Mouse (Mus musculus) heart, adult 2 months (tissue): ENCODE results near the gene Tmem269.

ENCODE experiments used
- CTCF ChIP-seq: fragments of 200-600 bp; IDR thresholded peaks from 2 replicates; pipeline ENCODE4 v1.8.1; 2022; ENCODE audit warnings: antibody characterized with exemption, mild to moderate bottlenecking, moderate library complexity
- EP300 ChIP-seq: fragments of 200-500 bp; IDR thresholded peaks from 2 replicates; pipeline ENCODE4 v1.6.1; 2011; ENCODE audit warnings: low read depth, low read length, control low read depth; ENCODE audit not compliant: insufficient read depth
- POLR2A ChIP-seq: fragments of 200-500 bp; IDR thresholded peaks from 2 replicates; pipeline ENCODE4 v1.6.1; 2011; ENCODE audit warnings: mild to moderate bottlenecking, low read depth, low read length, control low read depth; ENCODE audit not compliant: insufficient read depth

GRCm38 (mm10) chr4:119245556-119245955 lies 27.5 kb upstream of the Tmem269 start:
- no peak for TF ChIP-seq POLR2A
- TF ChIP-seq CTCF = no peak
- TF ChIP-seq EP300 = no peak
